Mouse (Mus musculus): ENCODE data around the gene Cdk14. TPM values are rescaled to one million over a fixed set of nuclear protein-coding genes. Genes with fewer than 3 reads are reported as not detected.
A peak's percentile ranks its signal among the peaks of the same experiment; 100 is the strongest.

Gene Cdk14
- polyA plus RNA-seq, 1 experiment: 83.4 TPM

DNA sequence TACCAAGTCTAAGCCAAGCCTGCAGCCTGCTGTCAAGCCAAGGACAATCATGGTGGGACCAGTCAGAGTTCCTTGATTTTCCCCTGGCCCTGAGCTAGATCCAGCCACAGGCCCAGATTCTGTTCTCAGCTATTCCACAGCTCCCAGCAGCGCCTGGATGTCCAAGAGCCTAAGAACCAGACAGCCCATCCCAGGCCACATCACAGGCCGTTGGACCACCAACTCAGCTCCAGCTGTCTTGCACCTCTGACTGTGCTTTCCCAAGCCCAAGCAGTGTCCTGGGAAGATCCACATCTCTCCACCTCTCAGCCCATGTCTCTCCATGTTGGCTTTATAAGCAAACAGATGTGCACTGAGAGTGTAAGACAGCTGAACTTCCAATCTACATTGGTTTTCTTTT is 114.8 kb downstream of the Cdk14 start:
- WGBS: 100% methylated on average over 2 of the region's 2 CpGs
- TF ChIP-seq CTCF (IDR thresholded peaks at IDR 0.05; ENCODE audit: insufficient read depth, low read depth, low read length) (no peak), POLR2A (IDR thresholded peaks at IDR 0.05; ENCODE audit: insufficient read depth, low read depth, low read length) (no peak)
- Histone ChIP-seq H3K4me1 (ENCODE audit: control insufficient read depth, insufficient read depth, low read length) (peaks cover 7% of the 10 kb centered on the region), H3K27ac (ENCODE audit: insufficient read depth, low read depth, low read length) (no peak overlapping the region), H3K4me3 (ENCODE audit: insufficient read depth, low read depth, low read length) (no peak overlapping the region)

DNA sequence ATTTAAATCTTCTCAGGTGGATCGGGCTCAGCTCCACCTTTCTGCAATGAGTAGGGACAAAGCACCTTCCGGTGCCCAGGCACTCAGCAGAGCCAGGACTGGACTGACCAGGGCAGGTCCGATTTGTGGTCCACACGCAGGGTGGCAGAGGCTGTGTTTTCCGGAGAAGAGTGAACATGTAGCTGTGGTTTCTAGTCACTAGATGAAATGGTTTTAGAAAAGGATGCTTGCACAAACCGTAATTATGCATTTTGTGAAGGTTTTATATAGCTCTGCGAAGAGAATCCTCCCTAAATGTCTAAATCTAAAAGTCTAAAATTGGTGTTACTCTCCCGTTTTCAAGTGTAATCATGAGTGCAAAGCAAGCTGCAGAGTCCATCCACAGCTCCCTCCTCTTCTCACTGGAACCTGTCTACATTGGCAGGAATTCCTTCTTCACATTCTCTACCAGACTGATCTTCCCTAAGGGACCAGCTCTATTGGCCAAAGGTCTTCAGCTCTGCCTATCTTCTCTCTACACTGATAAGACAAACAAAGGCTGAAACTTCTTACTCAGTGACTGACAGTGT is 116.9 kb downstream of the Cdk14 start:
- 44% methylated on average over 8 of the region's 8 CpGs for WGBS
- no peak overlapping the region for H3K4me3 ChIP-seq (ENCODE audit: insufficient read depth, low read depth, low read length)
- TF ChIP-seq POLR2A (IDR thresholded peaks at IDR 0.05; ENCODE audit: insufficient read depth, low read depth, low read length): no peak
- H3K27ac ChIP-seq (ENCODE audit: insufficient read depth, low read depth, low read length): peak overlapping the region; percentile 40; the same call in 1 of the 2 replicates
- H3K4me1 ChIP-seq (ENCODE audit: control insufficient read depth, insufficient read depth, low read length): peaks cover 13% of the 10 kb centered on the region

DNA sequence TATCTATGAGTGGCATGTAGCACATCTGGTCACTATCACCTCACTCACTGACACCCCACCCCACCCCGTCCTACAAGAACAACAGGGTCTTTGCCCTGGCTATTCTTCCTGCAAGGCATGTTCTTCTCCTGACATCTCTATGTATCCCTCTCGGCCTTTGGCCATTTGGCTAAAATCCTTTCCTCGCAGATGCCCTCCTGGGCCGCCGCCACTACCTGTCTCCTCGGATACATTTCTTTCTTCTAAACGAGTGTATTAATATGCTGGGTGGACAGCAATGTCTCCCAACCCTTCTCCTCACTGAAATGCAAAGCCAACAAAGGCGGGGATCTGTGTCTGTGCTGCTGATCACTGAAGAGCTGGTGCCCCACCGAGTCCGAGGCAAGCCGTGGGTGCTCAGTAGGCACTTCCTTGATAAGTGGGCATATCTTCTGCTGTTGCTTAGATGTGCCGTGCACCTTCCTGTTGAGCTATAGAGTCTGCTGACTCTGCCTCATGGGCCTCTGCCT is 118.5 kb downstream of the Cdk14 start:
- WGBS: 77% methylated on average over 12 of the region's 12 CpGs
- Histone ChIP-seq H3K4me3 (ENCODE audit: insufficient read depth, low read depth, low read length) (no peak overlapping the region), H3K4me1 (ENCODE audit: control insufficient read depth, insufficient read depth, low read length) (peaks cover 13% of the 10 kb centered on the region), H3K27ac (ENCODE audit: insufficient read depth, low read depth, low read length) (no peak overlapping the region)
- TF ChIP-seq POLR2A (IDR thresholded peaks at IDR 0.05; ENCODE audit: insufficient read depth, low read depth, low read length): no peak
- TF ChIP-seq CTCF (IDR thresholded peaks at IDR 0.05; ENCODE audit: insufficient read depth, low read depth, low read length): no peak

DNA sequence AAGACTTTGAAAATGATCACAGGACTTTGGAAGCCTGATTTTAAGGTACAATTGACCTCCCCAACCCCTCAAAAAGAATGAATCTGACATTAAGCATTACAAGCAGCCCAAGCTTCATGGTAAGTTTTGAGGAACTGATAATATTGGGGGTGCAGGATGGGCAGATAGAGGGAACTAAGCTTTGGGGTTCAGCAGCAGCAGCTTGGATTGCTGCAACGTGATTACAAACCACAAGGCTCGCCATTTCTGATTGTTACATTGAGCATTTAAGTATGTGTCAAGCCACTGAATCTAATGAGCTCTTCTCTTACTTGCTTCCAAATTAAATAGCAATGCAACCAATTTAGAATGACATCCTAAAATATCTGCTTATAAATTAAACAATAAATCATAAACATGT is 119.1 kb downstream of the Cdk14 start:
- WGBS: 63% methylated on average over 2 of the region's 2 CpGs
- no peak overlapping the region for H3K4me3 ChIP-seq (ENCODE audit: insufficient read depth, low read depth, low read length)
- TF ChIP-seq POLR2A (IDR thresholded peaks at IDR 0.05; ENCODE audit: insufficient read depth, low read depth, low read length) (no peak), CTCF (IDR thresholded peaks at IDR 0.05; ENCODE audit: insufficient read depth, low read depth, low read length) (no peak)

DNA sequence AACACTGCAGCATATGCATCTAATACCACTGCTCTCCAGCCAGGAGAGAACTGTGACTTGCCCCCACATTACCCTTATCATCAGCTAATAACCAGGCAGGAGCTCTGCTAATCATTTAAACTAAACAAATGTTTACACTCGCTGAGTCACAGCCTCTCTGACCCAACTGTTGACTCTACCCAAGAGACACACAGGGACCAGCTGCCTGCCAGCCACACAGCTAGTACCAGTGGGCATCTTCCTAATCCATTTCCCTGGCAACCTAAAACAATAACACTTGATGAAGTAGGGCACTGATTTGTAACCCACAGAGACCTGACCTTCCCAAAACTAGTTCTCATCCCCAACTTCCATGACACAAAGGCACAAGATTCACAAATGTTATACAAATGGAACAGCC is 119.8 kb downstream of the Cdk14 start:
- Histone ChIP-seq H3K4me3 (ENCODE audit: insufficient read depth, low read depth, low read length) (no peak overlapping the region), H3K27ac (ENCODE audit: insufficient read depth, low read depth, low read length) (no peak overlapping the region), H3K4me1 (ENCODE audit: control insufficient read depth, insufficient read depth, low read length) (peaks cover 13% of the 10 kb centered on the region)
- 43% methylated on average over 1 of the region's 1 CpGs for WGBS
- TF ChIP-seq CTCF (IDR thresholded peaks at IDR 0.05; ENCODE audit: insufficient read depth, low read depth, low read length): no peak
- no peak for TF ChIP-seq POLR2A (IDR thresholded peaks at IDR 0.05; ENCODE audit: insufficient read depth, low read depth, low read length)

More for the DNA sequence above, 119.1 kb downstream of the Cdk14 start:
- peaks cover 13% of the 10 kb centered on the region for H3K4me1 ChIP-seq (ENCODE audit: control insufficient read depth, insufficient read depth, low read length)
- no peak overlapping the region for H3K27ac ChIP-seq (ENCODE audit: insufficient read depth, low read depth, low read length)

DNA sequence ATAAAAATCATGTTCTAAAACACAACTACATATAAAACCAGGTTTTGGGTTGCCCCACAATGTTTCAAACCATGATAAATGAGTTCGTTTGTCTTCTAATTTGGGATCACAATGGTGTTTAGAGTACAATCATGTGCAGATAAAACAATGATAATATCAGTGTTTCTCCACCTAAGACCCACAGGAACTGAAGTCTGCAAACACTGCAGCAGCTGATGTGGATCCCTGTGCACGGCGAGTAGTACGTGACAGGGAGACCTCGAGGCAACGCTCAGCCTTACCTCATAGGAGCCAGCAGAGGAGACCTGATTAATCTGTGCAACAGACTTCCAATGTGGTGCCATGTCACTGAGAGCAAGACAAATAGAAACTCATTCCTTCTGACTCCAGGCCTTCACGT is 122.9 kb downstream of the Cdk14 start:
- TF ChIP-seq CTCF (IDR thresholded peaks at IDR 0.05; ENCODE audit: insufficient read depth, low read depth, low read length) (no peak), POLR2A (IDR thresholded peaks at IDR 0.05; ENCODE audit: insufficient read depth, low read depth, low read length) (no peak)
- 90% methylated on average over 7 of the region's 7 CpGs for WGBS
- no peak overlapping the region for H3K4me3 ChIP-seq (ENCODE audit: insufficient read depth, low read depth, low read length)

DNA sequence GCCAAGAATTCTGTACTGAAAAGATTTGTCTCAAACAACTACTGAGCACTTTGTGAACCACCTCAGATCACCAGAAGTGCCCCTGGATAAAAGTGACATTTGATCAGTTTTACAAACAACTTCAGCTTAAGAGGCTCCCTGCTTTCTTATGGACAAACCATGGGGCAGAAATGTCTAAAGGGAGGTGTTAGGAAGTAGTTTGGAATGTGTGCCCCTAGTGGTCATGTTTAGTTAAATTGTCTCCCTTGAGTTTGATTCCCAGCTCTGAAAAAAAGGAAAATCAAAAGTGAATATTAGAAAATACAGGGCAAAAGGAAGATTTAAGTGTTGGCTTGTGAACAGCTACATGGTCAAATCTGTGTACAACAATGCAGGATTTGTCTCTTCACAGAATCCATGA is 123.3 kb downstream of the Cdk14 start:
- H3K4me3 ChIP-seq (ENCODE audit: insufficient read depth, low read depth, low read length): no peak overlapping the region
- peaks cover 12% of the 10 kb centered on the region for H3K4me1 ChIP-seq (ENCODE audit: control insufficient read depth, insufficient read depth, low read length)
- TF ChIP-seq POLR2A (IDR thresholded peaks at IDR 0.05; ENCODE audit: insufficient read depth, low read depth, low read length) (no peak), CTCF (IDR thresholded peaks at IDR 0.05; ENCODE audit: insufficient read depth, low read depth, low read length) (no peak)

More for the DNA sequence above, 122.9 kb downstream of the Cdk14 start:
- H3K4me1 ChIP-seq (ENCODE audit: control insufficient read depth, insufficient read depth, low read length): peaks cover 10% of the 10 kb centered on the region
- H3K27ac ChIP-seq (ENCODE audit: insufficient read depth, low read depth, low read length): no peak overlapping the region

DNA sequence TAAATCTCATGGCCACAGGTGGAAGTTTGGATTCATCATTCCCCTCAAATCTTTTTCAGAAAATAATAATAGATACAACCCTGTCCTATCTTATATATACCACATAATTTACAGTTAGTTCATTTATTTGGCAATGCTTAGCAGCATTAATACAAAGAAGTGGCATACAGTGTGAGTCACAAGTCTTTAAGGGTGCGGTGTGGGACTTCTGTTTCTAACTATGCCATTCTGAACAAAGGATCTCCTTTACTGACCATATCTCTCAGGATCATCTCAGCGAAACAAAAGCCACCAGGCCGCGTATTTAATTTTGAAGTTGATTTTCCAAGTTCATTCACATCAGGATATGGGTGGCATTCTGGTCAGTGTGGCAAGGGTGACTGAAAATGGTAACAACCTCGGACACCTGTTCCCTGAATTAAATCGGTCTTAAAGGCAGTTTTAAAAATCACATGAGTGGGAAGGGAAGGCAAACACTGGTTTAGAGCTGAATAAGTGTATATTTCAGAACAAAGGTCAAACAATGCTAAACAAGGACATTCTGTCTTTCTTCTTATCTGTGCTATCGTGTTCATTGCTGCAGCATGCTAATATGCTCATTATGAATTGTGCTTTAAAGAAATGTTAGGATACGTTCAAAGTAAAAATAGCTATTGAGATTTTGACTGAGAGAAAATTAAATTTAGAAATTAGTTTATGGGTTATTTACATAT is 127.1 kb downstream of the Cdk14 start:
- TF ChIP-seq CTCF (IDR thresholded peaks at IDR 0.05; ENCODE audit: insufficient read depth, low read depth, low read length): no peak
- no peak for TF ChIP-seq POLR2A (IDR thresholded peaks at IDR 0.05; ENCODE audit: insufficient read depth, low read depth, low read length)
- no peak overlapping the region for H3K27ac ChIP-seq (ENCODE audit: insufficient read depth, low read depth, low read length)
- WGBS: 71% methylated on average over 8 of the region's 8 CpGs
- no peak overlapping the region for H3K4me3 ChIP-seq (ENCODE audit: insufficient read depth, low read depth, low read length)
- peaks cover 3% of the 10 kb centered on the region for H3K4me1 ChIP-seq (ENCODE audit: control insufficient read depth, insufficient read depth, low read length)

More for the DNA sequence above, 123.3 kb downstream of the Cdk14 start:
- no peak overlapping the region for H3K27ac ChIP-seq (ENCODE audit: insufficient read depth, low read depth, low read length)

DNA sequence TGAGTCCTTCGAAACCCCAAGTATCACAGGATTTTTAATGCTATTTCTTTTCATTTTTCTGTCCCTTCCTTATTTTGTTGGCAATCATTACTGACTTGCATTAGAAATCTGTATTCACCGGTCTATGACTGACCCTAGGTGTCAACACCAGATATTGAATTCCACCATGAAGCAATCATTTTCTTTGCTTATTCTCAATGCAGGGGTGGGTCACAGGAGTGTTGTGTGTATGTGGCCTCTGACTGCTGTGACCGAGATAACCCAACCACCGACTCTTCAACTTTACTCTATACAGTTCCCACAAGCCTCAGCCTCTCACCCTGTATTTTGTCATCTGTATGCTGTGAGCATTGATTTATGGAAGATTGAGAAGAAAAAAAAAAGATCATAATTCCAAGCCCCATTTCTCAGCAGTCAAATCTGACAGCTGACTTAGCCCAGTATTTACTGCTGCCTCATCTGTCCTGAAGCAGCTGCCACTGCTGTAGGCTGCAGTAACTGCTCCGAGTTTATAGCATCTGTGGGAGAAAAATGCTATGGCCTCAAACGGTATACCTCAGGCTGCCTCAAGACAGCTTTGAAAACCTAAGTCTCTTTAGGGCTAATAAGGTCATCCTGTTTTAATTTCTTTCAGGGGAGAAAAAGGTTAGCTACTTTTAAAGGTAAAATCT is 128.7 kb downstream of the Cdk14 start:
- TF ChIP-seq CTCF (IDR thresholded peaks at IDR 0.05; ENCODE audit: insufficient read depth, low read depth, low read length): no peak
- no peak for TF ChIP-seq POLR2A (IDR thresholded peaks at IDR 0.05; ENCODE audit: insufficient read depth, low read depth, low read length)

More for the DNA sequence above, 128.7 kb downstream of the Cdk14 start:
- 80% methylated on average over 6 of the region's 6 CpGs for WGBS
- Histone ChIP-seq H3K4me3 (ENCODE audit: insufficient read depth, low read depth, low read length) (no peak overlapping the region), H3K4me1 (ENCODE audit: control insufficient read depth, insufficient read depth, low read length) (peaks cover 3% of the 10 kb centered on the region), H3K27ac (ENCODE audit: insufficient read depth, low read depth, low read length) (no peak overlapping the region)

Data from olfactory bulb, adult 2 months (tissue).